Comparison of ENCODE assay signal across 8 mouse cellular contexts in the genomic region with DNA sequence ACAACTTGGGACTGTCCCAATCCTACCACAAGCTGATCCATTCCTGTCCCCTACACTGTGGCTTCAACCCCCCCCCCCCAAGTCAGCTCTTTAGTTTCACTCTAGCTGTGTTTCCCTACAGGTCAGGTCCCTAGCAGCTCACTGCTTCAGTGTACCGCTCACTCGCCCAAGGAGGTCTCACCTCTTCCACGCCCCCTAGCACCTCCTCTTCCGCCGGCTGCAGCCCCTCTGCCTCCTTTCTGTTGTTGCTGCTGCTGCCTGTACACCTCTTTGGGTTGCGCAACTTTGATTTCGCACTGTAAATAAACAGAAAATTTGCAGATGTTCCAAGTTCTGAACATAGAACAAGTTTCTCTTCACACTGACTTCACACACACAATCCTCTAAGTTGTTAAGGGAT. TPM values are rescaled to one million over a fixed set of nuclear protein-coding genes. Genes with fewer than 3 reads are reported as not detected.
DNase-seq lines count a peak whose midpoint lies in the region; ATAC-seq and TF ChIP-seq lines count a peak whose summit lies in the region.

No protein-coding gene starts in this region.

- WGBS in forebrain, embryonic 11.5 days, result 36% methylated on average over 7 of the region's 7 CpGs
- 35% methylated on average over 7 of the region's 7 CpGs for WGBS in liver, embryonic 11.5 days
- WGBS in neural tube, embryonic 13.5 days, result 25% methylated on average over 7 of the region's 7 CpGs

- no peaks in the 10 kb centered on the region for H3K27me3 ChIP-seq in forebrain, embryonic 11.5 days (ENCODE audit: control insufficient read depth, insufficient read depth, low read length)
- H3K27me3 ChIP-seq in liver, embryonic 11.5 days (replicated peaks; ENCODE audit: control insufficient read depth, insufficient read depth, low read length), result no peaks in the 10 kb centered on the region
- H3K27me3 ChIP-seq in neural tube, embryonic 13.5 days, result no peaks in the 10 kb centered on the region

- H3K9me3 ChIP-seq in forebrain, embryonic 11.5 days (ENCODE audit: control insufficient read depth, low read length), result no peaks in the 10 kb centered on the region
- no peaks in the 10 kb centered on the region for H3K9me3 ChIP-seq in liver, embryonic 11.5 days (ENCODE audit: control insufficient read depth, low read length)
- H3K9me3 ChIP-seq in neural tube, embryonic 13.5 days, result no peaks in the 10 kb centered on the region

- no peak for ATAC-seq in forebrain, embryonic 11.5 days (replicated peaks; ENCODE audit: low FRiP score)
- no peak for ATAC-seq in liver, embryonic 11.5 days (replicated peaks; ENCODE audit: low FRiP score)
- ATAC-seq in neural tube, embryonic 13.5 days (ENCODE audit: low read depth), result no peak

- peak overlapping the region; percentile 95 for H3K4me3 ChIP-seq in layer of hippocampus, adult 2 months
- H3K4me3 ChIP-seq in forebrain, embryonic 11.5 days (ENCODE audit: low read depth, low read length), result peak overlapping the region; percentile 99
- peak overlapping the region; percentile 93 for H3K4me3 ChIP-seq in liver, embryonic 11.5 days (ENCODE audit: low read depth, low read length)
- H3K4me3 ChIP-seq in neural tube, embryonic 13.5 days, result peak overlapping the region; percentile 94

- no peak overlapping the region; the same call in 1 of the 2 replicates for H3K27ac ChIP-seq in layer of hippocampus, adult 2 months
- H3K27ac ChIP-seq in forebrain, embryonic 11.5 days (ENCODE audit: low read depth, low read length), result no peak overlapping the region
- H3K27ac ChIP-seq in liver, embryonic 11.5 days (ENCODE audit: low read depth, low read length), result no peak overlapping the region
- H3K27ac ChIP-seq in neural tube, embryonic 13.5 days (replicated peaks), result no peak overlapping the region; the same call in 1 of the 2 replicates

- DNase-seq in layer of hippocampus, adult 2 months (ENCODE audit: low spot score in 2 of 2), result no peak
- no peak for DNase-seq in layer of hippocampus, adult 11-12 months (ENCODE audit: low spot score)
- DNase-seq in forebrain, embryonic 11.5 days (ENCODE audit: low spot score), result peak; percentile 61
- DNase-seq in liver, embryonic 11.5 days (ENCODE audit: low spot score), result no peak
- DNase-seq in Muller cell, postnatal 12 days (ENCODE audit: inconsistent ontology term), result no peak
- no peak for DNase-seq in right cerebral cortex, postnatal 25 days
- no peak for DNase-seq in layer of hippocampus, adult 18-20 months (ENCODE audit: low spot score in 2 of 2)

- peaks cover 2% of the 10 kb centered on the region; the same call in 1 of the 2 replicates for H3K4me1 ChIP-seq in forebrain, embryonic 11.5 days (replicated peaks; ENCODE audit: control insufficient read depth, insufficient read depth, low read length)
- peaks cover 12% of the 10 kb centered on the region for H3K4me1 ChIP-seq in liver, embryonic 11.5 days (replicated peaks; ENCODE audit: control insufficient read depth, insufficient read depth, low read length)
- peaks cover 52% of the 10 kb centered on the region for H3K4me1 ChIP-seq in neural tube, embryonic 13.5 days (replicated peaks)

- peaks cover 17% of the 10 kb centered on the region for H3K36me3 ChIP-seq in forebrain, embryonic 11.5 days (ENCODE audit: control insufficient read depth, insufficient read depth, low read length)
- peaks cover 40% of the 10 kb centered on the region for H3K36me3 ChIP-seq in liver, embryonic 11.5 days (ENCODE audit: control insufficient read depth, insufficient read depth, low read length)
- peaks cover 47% of the 10 kb centered on the region for H3K36me3 ChIP-seq in neural tube, embryonic 13.5 days

- TF ChIP-seq CTCF in layer of hippocampus, adult 2 months (conservative IDR thresholded peaks at IDR 0.05), result no peak

- H3K4me2 ChIP-seq in forebrain, embryonic 11.5 days (ENCODE audit: low read depth, low read length, severe bottlenecking), result peak overlapping the region; percentile 88
- peak overlapping the region; percentile 83 for H3K4me2 ChIP-seq in liver, embryonic 11.5 days
- peak overlapping the region; percentile 99 for H3K4me2 ChIP-seq in neural tube, embryonic 13.5 days

- H3K9ac ChIP-seq in forebrain, embryonic 11.5 days (ENCODE audit: low read length), result peak overlapping the region; percentile 100
- H3K9ac ChIP-seq in liver, embryonic 11.5 days (ENCODE audit: low read depth, low read length), result peak overlapping the region; percentile 43; the same call in 1 of the 2 replicates
- peak overlapping the region; percentile 99 for H3K9ac ChIP-seq in neural tube, embryonic 13.5 days

RNA-seq across cellular contexts. Expression of gene Hnrnpdl, which starts 2.8 kb away (rescaled TPM):
- total RNA-seq in layer of hippocampus, adult 2 months (2021), result 100 to 1,000 TPM; 203 to 216 TPM
- polyA plus RNA-seq in forebrain, embryonic 11.5 days (2014; fragmentation: Nextera tagmentation; extraction: Ambion mirVana), result 296 and 314 TPM in 2 replicates
- 143 and 157 TPM in 2 replicates for polyA plus RNA-seq in liver, embryonic 11.5 days (2014; fragmentation: Nextera tagmentation; extraction: Ambion mirVana)
- 211 and 214 TPM in 2 replicates for polyA plus RNA-seq in neural tube, embryonic 13.5 days (2015; fragmentation: Nextera tagmentation; extraction: Ambion mirVana)
- 100 to 1,000 TPM; 163 to 166 TPM for total RNA-seq in layer of hippocampus, adult 18-20 months (2021)

RNA-seq across cellular contexts. Expression of gene Enoph1, which starts 3.1 kb away (rescaled TPM):
- 10 to 100 TPM; 50.8 to 51.9 TPM for total RNA-seq in layer of hippocampus, adult 2 months (2021)
- 50.5 and 53.1 TPM in 2 replicates for polyA plus RNA-seq in forebrain, embryonic 11.5 days (2014; fragmentation: Nextera tagmentation; extraction: Ambion mirVana)
- polyA plus RNA-seq in liver, embryonic 11.5 days (2014; fragmentation: Nextera tagmentation; extraction: Ambion mirVana), result 52.6 and 61.2 TPM in 2 replicates
- 38.9 and 42.9 TPM in 2 replicates for polyA plus RNA-seq in neural tube, embryonic 13.5 days (2015; fragmentation: Nextera tagmentation; extraction: Ambion mirVana)
- total RNA-seq in layer of hippocampus, adult 18-20 months (2021), result 10 to 100 TPM; 51.9 to 55.3 TPM

RNA-seq across cellular contexts. Expression of gene 4930524J08Rik, which starts 57.8 kb away (rescaled TPM):
- 1 to 10 TPM; 1.4 to 2.2 TPM for total RNA-seq in layer of hippocampus, adult 2 months (2021)
- 2.8 and 3.4 TPM in 2 replicates for polyA plus RNA-seq in forebrain, embryonic 11.5 days (2014; fragmentation: Nextera tagmentation; extraction: Ambion mirVana)
- polyA plus RNA-seq in liver, embryonic 11.5 days (2014; fragmentation: Nextera tagmentation; extraction: Ambion mirVana), result 1.3 and 1.9 TPM in 2 replicates
- polyA plus RNA-seq in neural tube, embryonic 13.5 days (2015; fragmentation: Nextera tagmentation; extraction: Ambion mirVana), result 3.5 TPM in 2 replicates
- 1 to 10 TPM; 1.2 to 1.6 TPM for total RNA-seq in layer of hippocampus, adult 18-20 months (2021)

RNA-seq across cellular contexts. Expression of gene Hnrnpd, which starts 57.9 kb away (rescaled TPM):
- total RNA-seq in layer of hippocampus, adult 2 months (2021), result 100 to 1,000 TPM; 210 to 225 TPM
- polyA plus RNA-seq in forebrain, embryonic 11.5 days (2014; fragmentation: Nextera tagmentation; extraction: Ambion mirVana), result 274 and 313 TPM in 2 replicates
- 150 and 152 TPM in 2 replicates for polyA plus RNA-seq in liver, embryonic 11.5 days (2014; fragmentation: Nextera tagmentation; extraction: Ambion mirVana)
- 202 and 252 TPM in 2 replicates for polyA plus RNA-seq in neural tube, embryonic 13.5 days (2015; fragmentation: Nextera tagmentation; extraction: Ambion mirVana)
- 100 to 1,000 TPM; 207 to 224 TPM for total RNA-seq in layer of hippocampus, adult 18-20 months (2021)

Comparison
In these comparisons a context has a peak if more than half of its experiments do, and no peak if none do; other contexts are left out.
1. H3K9ac ChIP-seq: peak in every context shown above with its lines; median percentile 100 in forebrain, embryonic 11.5 days; 99 in neural tube, embryonic 13.5 days; 43 in liver, embryonic 11.5 days.